Mouse (Mus musculus): ENCODE measurements around the gene Gm49380. TPM values are rescaled to one million over a fixed set of nuclear protein-coding genes. Genes with fewer than 3 reads are reported as not detected.

The Gm49380 gene
- total RNA-seq (2021), result under 1 TPM in 1 of 2 experiments, not detected in 1; 0.38 TPM
- long read RNA-seq, partial matches to known transcripts, result 1 of 3 reads
- long read RNA-seq, other reads (novel, unspliced or antisense), result 2 of 3 reads

- peak; percentile 94 to 97 for DNase-seq (ENCODE audit: low spot score in 2 of 2)
Observed at GRCm38 (mm10) chr9:44113105-44113789, at the start of gene Gm49380, which contains the start of gene Rnf26. Gene Gm49380 (minus strand): TSS chr9:44113500. Gene Rnf26 (minus strand): TSS chr9:44113517.

GRCm38 (mm10) chr9:44159886-44160285, 46.6 kb upstream of the Gm49380 start:
- DNase-seq (ENCODE audit: low spot score in 2 of 2), result no peak

DNA sequence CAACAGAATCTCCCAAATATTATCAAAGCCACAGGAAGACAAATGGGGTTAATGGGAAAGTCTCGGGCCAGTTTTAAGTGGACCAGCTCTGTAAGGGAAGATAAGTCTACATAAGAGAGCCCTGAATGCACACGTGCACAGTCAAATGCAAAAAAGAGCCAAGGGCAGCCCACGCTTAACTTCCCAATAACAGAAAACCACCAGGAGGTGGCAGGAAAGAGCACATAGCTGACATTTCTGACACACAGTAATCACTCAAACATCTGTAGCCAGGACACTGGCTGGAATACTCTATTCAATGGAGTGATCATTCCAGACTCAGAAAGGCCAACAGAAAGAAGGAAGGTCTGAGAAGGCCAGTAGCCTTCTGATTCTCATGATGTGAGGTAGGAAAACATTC, 34.0 kb upstream of the Gm49380 start:
- DNase-seq (ENCODE audit: low spot score in 2 of 2), result peak in 1 of 2 experiments; percentile 49

DNA sequence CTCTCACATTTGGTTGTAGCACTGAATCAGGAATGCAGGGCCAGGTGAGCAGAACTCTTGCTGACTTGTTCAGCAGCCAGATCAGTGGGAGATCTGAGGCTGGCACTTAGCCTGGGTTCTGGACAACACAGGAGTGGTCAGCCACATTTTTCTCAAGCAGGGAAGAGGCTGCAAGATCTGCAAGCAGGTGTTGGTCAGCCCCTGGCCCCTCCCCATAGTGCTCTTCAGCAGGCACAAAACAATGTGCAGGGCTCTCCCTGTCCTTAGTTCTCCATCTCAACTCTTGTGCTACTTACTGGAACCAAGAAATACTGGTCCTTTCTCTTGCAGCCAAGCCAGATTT, 31.4 kb upstream of the Gm49380 start:
- DNase-seq (ENCODE audit: low spot score in 2 of 2), result no peak

GRCm38 (mm10) chr9:44144023-44144717, 30.9 kb upstream of the Gm49380 start:
- DNase-seq (ENCODE audit: low spot score in 2 of 2), result no peak

GRCm38 (mm10) chr9:44143421-44143820, 30.1 kb upstream of the Gm49380 start:
- DNase-seq (ENCODE audit: low spot score in 2 of 2), result no peak

DNA sequence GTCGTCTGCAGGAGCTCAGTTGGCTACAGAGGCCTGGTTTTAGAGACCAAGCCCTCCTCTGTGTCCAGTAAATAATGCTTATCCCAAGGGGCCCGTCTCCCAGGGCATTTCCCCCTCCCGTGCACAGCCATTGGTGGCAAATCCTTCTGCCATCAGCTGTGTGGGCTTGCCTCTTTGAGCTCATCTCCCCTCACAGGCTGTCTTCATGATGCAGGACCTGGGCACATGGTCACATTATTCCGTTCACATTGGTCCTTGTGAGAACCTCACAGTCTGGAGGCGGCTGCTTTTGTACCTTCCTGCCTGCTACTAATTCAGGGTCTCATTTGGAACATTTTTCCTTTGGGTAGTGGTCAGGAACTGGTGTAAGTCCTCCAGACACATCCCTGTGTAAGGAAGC, 28.7 kb upstream of the Gm49380 start:
- DNase-seq (ENCODE audit: low spot score in 2 of 2), result no peak

- DNase-seq (ENCODE audit: low spot score in 2 of 2), result no peak
Observed at GRCm38 (mm10) chr9:44137846-44138245, 24.5 kb upstream of the Gm49380 start.

- no peak for DNase-seq (ENCODE audit: low spot score in 2 of 2)
Observed at GRCm38 (mm10) chr9:44135731-44136411, 22.6 kb upstream of the Gm49380 start.

GRCm38 (mm10) chr9:44134851-44135730, 21.8 kb upstream of the Gm49380 start:
- DNase-seq (ENCODE audit: low spot score in 2 of 2), result no peak

DNA sequence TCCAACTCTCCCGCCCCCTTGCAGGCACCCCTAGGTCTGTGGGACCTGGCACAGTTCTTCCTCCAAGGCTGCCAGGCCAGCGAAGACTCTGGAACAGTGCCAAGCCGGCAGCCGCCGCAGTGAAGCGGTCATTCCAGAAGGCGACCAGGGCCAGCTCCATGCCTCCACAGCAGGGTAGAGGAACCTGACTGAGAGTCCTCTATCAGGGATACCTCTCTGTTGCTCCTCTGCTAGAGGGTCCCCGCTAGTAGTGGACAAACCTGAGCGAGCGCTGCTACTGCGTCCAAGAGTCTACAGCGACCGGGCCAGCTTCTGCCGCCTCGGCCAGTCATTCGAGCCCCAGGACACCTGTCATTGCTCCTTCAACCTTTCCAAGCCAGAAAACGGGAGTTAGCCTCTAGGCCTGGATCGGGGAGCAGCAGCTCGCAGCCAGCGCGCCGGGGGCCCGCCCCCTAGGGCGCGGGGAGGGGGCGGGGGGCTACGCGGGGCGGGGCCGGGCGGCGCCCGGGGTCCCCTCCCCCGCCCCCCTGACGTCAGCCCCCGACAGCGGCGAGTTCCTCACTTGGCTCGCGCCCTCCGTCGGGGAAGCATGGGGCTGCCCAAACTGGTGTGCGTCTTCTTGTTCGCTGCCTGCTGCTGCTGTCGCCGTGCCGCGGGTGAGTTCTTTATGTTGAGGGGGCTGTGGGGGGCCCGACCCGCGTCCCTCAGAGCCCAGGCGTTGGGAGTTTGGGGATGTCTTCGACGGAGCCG, 21.0 kb upstream of the Gm49380 start, which contains the start of gene Mcam:
Gene Mcam (plus strand): TSS at position 369 of the 750 bp plus-strand sequence.
- no peak for DNase-seq (ENCODE audit: low spot score in 2 of 2)

GRCm38 (mm10) chr9:44133287-44133686, 20.0 kb upstream of the Gm49380 start:
- DNase-seq (ENCODE audit: low spot score in 2 of 2), result no peak

- DNase-seq (ENCODE audit: low spot score in 2 of 2), result no peak
Observed at GRCm38 (mm10) chr9:44132200-44132599, 18.9 kb upstream of the Gm49380 start.

- no peak for DNase-seq (ENCODE audit: low spot score in 2 of 2)
Observed at GRCm38 (mm10) chr9:44131276-44131590, 17.9 kb upstream of the Gm49380 start.

DNA sequence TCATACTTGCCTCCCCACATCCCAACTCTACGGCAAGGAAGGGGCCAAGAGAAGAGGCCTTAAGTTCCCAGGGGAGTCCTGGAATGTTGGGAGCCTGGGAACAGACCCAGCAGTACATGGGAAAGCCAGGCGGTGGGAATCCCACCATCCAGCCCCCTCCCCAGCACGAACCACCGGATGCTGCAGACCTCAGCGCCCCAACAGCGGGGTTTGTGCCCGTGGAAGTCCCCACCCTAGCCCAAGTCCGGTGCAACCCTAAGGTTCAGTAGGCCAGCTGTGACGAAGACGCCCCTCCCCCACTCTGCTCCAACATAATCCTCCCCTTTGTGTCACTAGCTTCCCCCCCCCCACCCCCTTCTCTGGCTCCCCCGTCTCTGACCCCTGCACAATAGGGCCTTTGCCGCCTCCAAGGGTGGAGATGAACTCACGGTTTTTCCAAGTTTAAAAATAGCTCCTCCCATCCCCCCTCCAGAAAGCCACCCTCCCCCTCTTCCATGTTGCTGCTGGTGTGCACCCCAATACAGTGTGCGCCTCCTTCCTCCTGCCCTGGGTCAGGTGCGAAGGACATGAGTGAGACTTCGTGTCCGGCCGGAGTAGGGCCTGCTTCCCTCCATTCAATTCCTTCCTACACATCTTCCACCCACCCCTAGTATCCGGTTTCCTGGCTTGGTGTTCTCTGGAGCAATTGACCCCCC, 17.4 kb upstream of the Gm49380 start:
- DNase-seq (ENCODE audit: low spot score in 2 of 2), result no peak

DNA sequence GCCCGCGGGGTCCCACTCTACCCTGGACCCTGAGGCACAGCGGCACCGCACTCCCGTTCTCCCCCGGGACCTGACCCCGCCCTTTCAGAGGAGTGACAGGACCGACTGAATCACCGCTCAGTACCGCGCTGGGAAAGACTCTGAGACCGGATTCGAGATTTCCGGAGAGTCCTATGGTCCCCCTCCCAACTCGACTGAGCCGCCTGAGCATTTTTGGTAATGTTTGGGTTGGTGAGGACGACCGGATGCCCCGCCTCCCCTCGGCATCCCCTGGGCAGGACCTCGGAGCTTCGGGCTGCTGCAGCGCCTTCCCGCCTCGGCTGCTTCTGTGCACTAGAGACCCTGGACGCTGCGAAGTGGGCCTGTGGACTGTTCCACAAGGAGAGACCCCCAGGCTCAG, 16.7 kb upstream of the Gm49380 start:
- DNase-seq (ENCODE audit: low spot score in 2 of 2), result no peak

DNA sequence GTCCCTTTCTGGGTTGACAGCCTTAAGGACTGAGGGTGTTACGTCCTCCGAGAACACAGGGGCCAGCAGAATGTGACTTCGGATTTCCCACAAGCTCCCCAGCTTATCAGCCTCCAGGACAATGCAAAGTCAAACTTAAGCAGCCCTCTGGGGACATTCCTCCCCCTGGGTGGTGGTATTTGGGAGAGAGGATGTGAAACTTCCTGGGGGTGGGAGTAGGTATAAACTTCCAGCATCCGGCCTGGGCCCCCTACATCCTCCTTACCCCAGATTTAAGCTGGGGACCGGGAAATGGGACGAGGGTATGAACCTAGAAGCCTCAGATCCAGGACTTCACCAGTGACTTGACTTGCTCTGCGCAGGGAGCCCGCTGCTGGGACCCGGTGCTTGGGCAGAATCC, 16.3 kb upstream of the Gm49380 start:
- DNase-seq (ENCODE audit: low spot score in 2 of 2), result no peak

DNA sequence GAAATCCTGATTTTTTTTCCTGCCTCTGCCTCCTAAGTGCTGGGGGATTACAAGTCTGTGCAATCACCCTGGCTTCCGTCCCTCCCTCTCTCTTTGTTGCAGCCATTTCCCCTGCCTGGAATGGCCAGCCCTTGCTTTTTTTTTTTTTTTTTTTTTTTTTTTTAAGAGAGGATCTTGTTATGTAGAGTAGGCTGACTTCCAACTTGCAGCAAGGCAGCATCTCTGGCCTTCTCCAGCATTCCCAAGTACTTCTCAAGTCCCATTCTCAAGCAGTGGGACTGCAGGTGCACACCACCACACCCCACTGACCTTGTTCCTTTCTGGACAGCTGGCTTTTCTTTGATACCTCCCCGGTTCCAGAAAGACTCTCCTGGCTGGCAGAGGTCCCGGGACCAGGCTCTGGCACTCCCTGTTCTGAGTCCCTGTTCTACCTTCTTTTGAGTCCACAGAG, 14.1 kb upstream of the Gm49380 start:
- no peak for DNase-seq (ENCODE audit: low spot score in 2 of 2)

DNA sequence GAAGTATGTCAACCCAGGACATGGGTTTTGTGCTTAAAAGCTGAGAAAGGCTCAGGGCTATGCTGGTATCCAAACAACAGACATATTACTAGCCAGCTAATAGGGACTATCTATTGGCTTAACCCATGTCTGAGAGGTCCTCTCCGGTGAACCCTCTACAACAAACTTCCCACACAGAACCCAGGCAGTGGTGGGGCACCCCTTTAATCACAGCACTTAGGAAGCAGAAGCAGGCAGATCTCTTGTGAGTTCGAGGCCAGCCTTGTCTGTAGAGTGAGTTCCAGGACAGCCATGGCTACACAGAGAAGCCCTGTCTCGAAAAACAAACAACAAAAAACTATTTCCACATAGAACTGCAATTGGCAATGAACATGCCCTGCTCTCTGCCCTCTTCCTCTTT, 13.4 kb upstream of the Gm49380 start:
- DNase-seq (ENCODE audit: low spot score in 2 of 2), result no peak
